Mouse (Mus musculus) embryonic facial prominence, embryonic 14.5 days (tissue): Measurements from ENCODE around the gene Mecr. TPM values are rescaled to one million over a fixed set of nuclear protein-coding genes. Genes with fewer than 3 reads are reported as not detected.

ENCODE experiments used
- ATAC-seq: fragments of 200-750 bp; cut with Nextera tagmentation; 2 replicates; pipeline ENCODE4 v1.8.0; 2017; ENCODE audit warnings: low read depth, moderate number of reproducible peaks, moderate TSS enrichment
- DNase-seq: peaks from one replicate; pipeline ENCODE4 v3.0.0-alpha.2; 2015; ENCODE audit warnings: low spot score
- H3K27ac ChIP-seq: fragments of 300-500 bp; sonication (generic); replicated peaks from 2 replicates; pipeline ENCODE4 v1.5.1; 2014; ENCODE audit warnings: low read depth, mild to moderate bottlenecking, low read length, moderate library complexity
- H3K27me3 ChIP-seq: fragments of 300-500 bp; sonication (generic); replicated peaks from 2 replicates; pipeline ENCODE4 v1.6.1; 2014; ENCODE audit warnings: low read length; ENCODE audit not compliant: control insufficient read depth, insufficient read depth
- H3K36me3 ChIP-seq: fragments of 300-500 bp; sonication (generic); 2 replicates; pipeline ENCODE4 v1.6.1; 2014; ENCODE audit warnings: low read length, mixed read lengths; ENCODE audit not compliant: control insufficient read depth, insufficient read depth
- H3K4me1 ChIP-seq: fragments of 300-500 bp; sonication (generic); 2 replicates; pipeline ENCODE4 v1.6.1; 2014; ENCODE audit warnings: antibody characterized with exemption, low read length; ENCODE audit not compliant: control insufficient read depth, insufficient read depth
- H3K4me2 ChIP-seq: fragments of 300-500 bp; sonication (generic); 2 replicates; pipeline ENCODE4 v1.6.1; 2014; ENCODE audit warnings: low read depth, mild to moderate bottlenecking, low read length, moderate library complexity, mixed read lengths
- H3K4me3 ChIP-seq: fragments of 300-500 bp; sonication (generic); 2 replicates; pipeline ENCODE4 v1.5.1; 2014; ENCODE audit warnings: low read depth, mild to moderate bottlenecking, low read length
- H3K9ac ChIP-seq: fragments of 300-500 bp; sonication (generic); 2 replicates; pipeline ENCODE4 v1.6.1; 2014; ENCODE audit warnings: low read depth, mild to moderate bottlenecking, low read length, moderate library complexity, mixed read lengths
- H3K9me3 ChIP-seq: fragments of 300-500 bp; sonication (generic); 2 replicates; pipeline ENCODE4 v1.6.1; 2016; ENCODE audit warnings: low read length; ENCODE audit not compliant: control insufficient read depth
- WGBS: fragments of 180-500 bp; shearing (Covaris S2); extraction: QIAGEN DNeasy Blood & Tissue Kit; methylation state at CpG from one replicate; pipeline ENCODE4 v1.1.7; 2014; 5-methylcytosine and 5-hydroxymethylcytosine counted together
- polyA plus RNA-seq: library from polyadenylated mRNA; unstranded; fragments of >200 nt; fragmentation: Nextera tagmentation; extraction: Ambion mirVana; gene quantifications from 2 replicates; pipeline ENCODE4 v1.2.1, GENCODE M21; 2014

The Mecr gene
- polyA plus RNA-seq, 1 experiment from 2014 or later = 34.3 TPM

DNA sequence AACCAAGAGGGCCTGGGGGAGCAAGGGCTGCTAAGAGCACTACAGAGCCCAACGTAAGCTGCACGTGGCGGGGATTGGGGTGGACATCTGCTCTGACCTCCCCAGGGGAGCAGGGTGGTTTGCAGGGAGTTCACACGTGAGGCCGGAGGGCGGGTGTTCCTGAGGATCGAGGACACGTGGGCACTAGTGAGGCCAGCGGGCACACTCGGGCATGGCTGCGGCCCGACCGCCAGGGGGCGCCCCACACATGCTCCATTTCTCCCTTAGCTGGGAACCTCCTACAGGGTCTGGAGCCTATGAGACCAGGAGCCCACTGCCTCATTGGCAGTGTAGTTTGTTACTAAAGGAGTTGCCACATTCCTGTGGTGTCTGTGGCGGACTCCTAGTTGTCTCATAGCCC lies 73.2 kb downstream of the Mecr start:
- Histone ChIP-seq H3K4me3 (no peak overlapping the region), H3K9me3 (no peaks in the 10 kb centered on the region), H3K9ac (no peak overlapping the region), H3K27me3 (peaks cover 32% of the 10 kb centered on the region), H3K4me2 (no peak overlapping the region), H3K27ac (no peak overlapping the region), H3K4me1 (peaks cover 50% of the 10 kb centered on the region), H3K36me3 (no peaks in the 10 kb centered on the region)
- DNase-seq (peak; percentile 50), ATAC-seq (0 out of 2 replicates have a peak, but pooled peaks have one; percentile 13)
- WGBS = 8% methylated on average over 13 of the region's 15 CpGs

DNA sequence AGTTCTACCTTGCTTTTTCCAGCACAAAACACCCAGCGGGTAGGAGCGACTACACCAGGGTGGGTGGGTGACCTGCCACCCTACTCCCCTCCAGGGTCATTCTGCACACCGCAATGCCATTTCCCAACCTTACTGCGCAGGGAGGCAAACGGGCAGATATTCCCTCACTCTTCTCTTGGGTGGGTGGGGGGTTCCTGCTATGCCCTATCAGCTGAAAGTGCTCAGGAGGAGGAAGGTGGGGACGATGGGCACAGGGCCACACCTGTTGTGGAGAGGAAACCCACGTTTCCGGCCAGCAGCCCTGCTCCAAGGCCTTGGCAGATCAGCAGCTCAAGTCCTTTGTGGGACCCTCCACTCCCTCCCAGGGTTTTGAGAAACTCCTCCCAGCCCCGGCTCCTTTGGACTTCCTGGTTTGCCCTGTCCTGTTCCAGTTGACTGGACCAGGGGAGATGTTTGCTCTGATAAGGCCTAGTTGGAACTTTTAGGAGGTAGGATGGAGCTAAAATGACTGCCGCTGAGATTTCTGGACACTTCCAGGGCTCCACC lies 73.8 kb downstream of the Mecr start:
- 71% methylated on average over 10 of the region's 10 CpGs for WGBS
- Histone ChIP-seq H3K4me3 (no peak overlapping the region), H3K27ac (no peak overlapping the region), H3K9ac (no peak overlapping the region), H3K9me3 (no peaks in the 10 kb centered on the region), H3K4me2 (no peak overlapping the region), H3K27me3 (peaks cover 36% of the 10 kb centered on the region), H3K4me1 (peaks cover 52% of the 10 kb centered on the region), H3K36me3 (no peaks in the 10 kb centered on the region)
- ATAC-seq = no peak
- no peak for DNase-seq

Other genes with a start within 250 kb of the Mecr start
- 21.6 and 22.5 TPM in 2 replicates for gene Ptpru, start 5.2 kb upstream of the Mecr start, polyA plus RNA-seq
- 87.3 and 96.8 TPM in 2 replicates for gene Srsf4, start 30.1 kb downstream of the Mecr start, polyA plus RNA-seq
- 6.6 and 6.9 TPM in 2 replicates for gene Tmem200b, start 78.3 kb downstream of the Mecr start, polyA plus RNA-seq
- 0.07 and 0.14 TPM in 2 replicates for gene Gm10300, start 231.2 kb downstream of the Mecr start, polyA plus RNA-seq
- 64.9 and 65.1 TPM in 2 replicates for gene Epb41, start 231.9 kb downstream of the Mecr start, polyA plus RNA-seq